Mouse (Mus musculus): ENCODE measurements around the gene Rnf150. TPM values are rescaled to one million over a fixed set of nuclear protein-coding genes. Genes with fewer than 3 reads are reported as not detected.

Gene Rnf150
- total and polyA plus RNA-seq, 3 experiments: 0.13 to 0.50 (median 0.39) TPM

DNA sequence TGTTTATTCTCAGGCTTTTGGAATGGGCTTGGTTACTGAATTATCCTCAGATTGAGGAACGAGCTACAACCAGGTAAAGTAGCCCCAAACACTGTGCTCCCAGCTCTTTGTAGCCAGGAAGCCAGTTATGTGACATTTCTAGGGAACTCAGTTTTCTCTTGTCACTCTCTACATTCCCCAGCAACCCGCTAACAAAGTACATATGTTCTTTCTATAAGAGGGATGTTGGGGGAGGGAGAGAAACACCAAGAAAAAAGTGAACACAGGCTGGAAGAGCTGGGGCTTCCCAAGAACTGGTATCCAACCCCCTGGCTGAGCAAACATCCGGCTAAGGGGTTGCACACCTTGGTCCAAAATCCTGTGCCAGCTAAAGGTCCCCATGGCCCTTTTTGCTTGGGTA lies 82.7 kb downstream of the Rnf150 start:
- no peak for DNase-seq (ENCODE audit: extremely low read depth)
- TF ChIP-seq NELFE (IDR thresholded peaks at IDR 0.05; ENCODE audit: low read depth, low read length) (no peak), JUN (IDR thresholded peaks at IDR 0.05; ENCODE audit: insufficient read depth, low read depth, low read length) (no peak), EP300 (IDR thresholded peaks at IDR 0.05; ENCODE audit: low read length) (no peak), POLR2AphosphoS2 (IDR thresholded peaks at IDR 0.05; ENCODE audit: low read depth, low read length) (no peak), JUND (conservative IDR thresholded peaks at IDR 0.05; ENCODE audit: low read depth, low read length) (no peak), PAX5 (IDR thresholded peaks at IDR 0.05; ENCODE audit: low read length) (no peak), SMC3 (IDR thresholded peaks at IDR 0.05; ENCODE audit: low read depth, low read length) (no peak), MAFK (IDR thresholded peaks at IDR 0.05; ENCODE audit: insufficient replicate concordance, low read length) (no peak)
- H3K27ac ChIP-seq (ENCODE audit: insufficient read depth, low read depth): no peak overlapping the region
- H3K9me3 ChIP-seq (replicated peaks; ENCODE audit: low read length): peaks cover 3% of the 10 kb centered on the region
- H3K4me3 ChIP-seq (replicated peaks in 1 of 3; ENCODE audit: low read depth in 2 of 3, low read length in 2 of 3, poor library complexity in 1 of 3): no peak overlapping the region
- dilution Hi-C loops (cut with MboI; ENCODE audit: extremely low pct_ligation_motif_present, extremely low pct_unique_long_range_greater_than_20kb, low sequenced_read_pairs): no loop called here
- H3K36me3 ChIP-seq (replicated peaks in 1 of 2; ENCODE audit: control insufficient read depth in 1 of 2, insufficient read depth in 1 of 2, low read length in 1 of 2): no peaks in the 10 kb centered on the region
- no peaks in the 10 kb centered on the region for H3K27me3 ChIP-seq (replicated peaks)
- no peak overlapping the region for H3K4me2 ChIP-seq (ENCODE audit: insufficient read depth, low read depth, poor library complexity, severe bottlenecking)
- H3K4me1 ChIP-seq (ENCODE audit: control insufficient read depth in 1 of 2, insufficient read depth in 2 of 2): no peaks in the 10 kb centered on the region
- H3K79me2 ChIP-seq (replicated peaks; ENCODE audit: control insufficient read depth, extremely low read depth, insufficient read depth, poor library complexity, severe bottlenecking): no peaks in the 10 kb centered on the region
- H3K9ac ChIP-seq (ENCODE audit: insufficient read depth, low read depth): no peak overlapping the region
- in situ Hi-C loops (cut with MboI; ENCODE audit: low pct_ligation_motif_present, low pct_unique_long_range_greater_than_20kb, low sequenced_read_pairs): no loop called here

- no peaks in the 10 kb centered on the region for H3K36me3 ChIP-seq (replicated peaks in 1 of 2; ENCODE audit: control insufficient read depth in 1 of 2, insufficient read depth in 1 of 2, low read length in 1 of 2)
- no peaks in the 10 kb centered on the region for H3K79me2 ChIP-seq (replicated peaks; ENCODE audit: control insufficient read depth, extremely low read depth, insufficient read depth, poor library complexity, severe bottlenecking)
- no peak for TF ChIP-seq E2F4 (IDR thresholded peaks at IDR 0.05; ENCODE audit: insufficient replicate concordance, low read depth, low read length)
- TF ChIP-seq USF2 (conservative IDR thresholded peaks at IDR 0.05; ENCODE audit: low read depth, low read length): no peak
- no peak for TF ChIP-seq POLR2A (IDR thresholded peaks at IDR 0.05; ENCODE audit: low read depth, low read length)
- TF ChIP-seq IRF4 (IDR thresholded peaks at IDR 0.05; ENCODE audit: low read depth, low read length): no peak
- TF ChIP-seq MEF2A (IDR thresholded peaks at IDR 0.05; ENCODE audit: borderline replicate concordance, low read depth, low read length): no peak
- TF ChIP-seq RCOR1 (conservative IDR thresholded peaks at IDR 0.05; ENCODE audit: low read depth, low read length): no peak
- no peak for TF ChIP-seq TBP (conservative IDR thresholded peaks at IDR 0.05; ENCODE audit: low read depth, low read length)
- no peak for TF ChIP-seq CHD1 (IDR thresholded peaks at IDR 0.05; ENCODE audit: low read depth, low read length)
- no peak for TF ChIP-seq ETS1 (conservative IDR thresholded peaks at IDR 0.05; ENCODE audit: low read depth, low read length)
- no peak for TF ChIP-seq ZNF384 (IDR thresholded peaks at IDR 0.05; ENCODE audit: low read depth, low read length)
- no peak for TF ChIP-seq NELFE (IDR thresholded peaks at IDR 0.05; ENCODE audit: low read depth, low read length)
- TF ChIP-seq JUND (conservative IDR thresholded peaks at IDR 0.05; ENCODE audit: low read depth, low read length): no peak
- no peak for TF ChIP-seq KAT2A (IDR thresholded peaks at IDR 0.05; ENCODE audit: insufficient replicate concordance, low read length)
- TF ChIP-seq RAD21 (IDR thresholded peaks at IDR 0.05; ENCODE audit: low read depth, low read length): no peak
- no peak for TF ChIP-seq MXI1 (IDR thresholded peaks at IDR 0.05; ENCODE audit: low read depth, low read length)
- no peaks in the 10 kb centered on the region for H3K4me1 ChIP-seq (ENCODE audit: control insufficient read depth in 1 of 2, insufficient read depth in 2 of 2)
- in situ Hi-C loops (cut with MboI; ENCODE audit: low pct_ligation_motif_present, low pct_unique_long_range_greater_than_20kb, low sequenced_read_pairs) (no loop called here), dilution Hi-C loops (cut with MboI; ENCODE audit: extremely low pct_ligation_motif_present, extremely low pct_unique_long_range_greater_than_20kb, low sequenced_read_pairs) (no loop called here)
- no peak overlapping the region for H3K4me3 ChIP-seq (replicated peaks in 1 of 3; ENCODE audit: low read depth in 2 of 3, low read length in 2 of 3, poor library complexity in 1 of 3)
- H3K27ac ChIP-seq (ENCODE audit: insufficient read depth, low read depth): no peak overlapping the region
- H3K9me3 ChIP-seq (replicated peaks; ENCODE audit: low read length): peaks cover 3% of the 10 kb centered on the region
- no peak overlapping the region for H3K9ac ChIP-seq (ENCODE audit: insufficient read depth, low read depth)
- no peak for DNase-seq (ENCODE audit: extremely low read depth)
- H3K27me3 ChIP-seq (replicated peaks): no peaks in the 10 kb centered on the region
- H3K4me2 ChIP-seq (ENCODE audit: insufficient read depth, low read depth, poor library complexity, severe bottlenecking): no peak overlapping the region
These were observed 83.5 kb downstream of the Rnf150 start for GRCm38 (mm10) chr8:82946658-82947057.

Measured in CH12.LX (cell line).